Mouse (Mus musculus) R1 (cell line): Measurements from ENCODE around the gene Rab31.
A peak's percentile ranks its signal among the peaks of the same experiment; 100 is the strongest.
"Not testable (repeated sequence)": the region's sequence is repeated elsewhere in the genome, so short reads cannot be mapped to it uniquely, and the experiment has no call there.

ENCODE experiments used
- DNase-seq: peaks from one replicate; pipeline ENCODE4 v3.0.0-alpha.2; 2018; ENCODE audit warnings: low read depth, low spot score

Rab31 gene

DNA sequence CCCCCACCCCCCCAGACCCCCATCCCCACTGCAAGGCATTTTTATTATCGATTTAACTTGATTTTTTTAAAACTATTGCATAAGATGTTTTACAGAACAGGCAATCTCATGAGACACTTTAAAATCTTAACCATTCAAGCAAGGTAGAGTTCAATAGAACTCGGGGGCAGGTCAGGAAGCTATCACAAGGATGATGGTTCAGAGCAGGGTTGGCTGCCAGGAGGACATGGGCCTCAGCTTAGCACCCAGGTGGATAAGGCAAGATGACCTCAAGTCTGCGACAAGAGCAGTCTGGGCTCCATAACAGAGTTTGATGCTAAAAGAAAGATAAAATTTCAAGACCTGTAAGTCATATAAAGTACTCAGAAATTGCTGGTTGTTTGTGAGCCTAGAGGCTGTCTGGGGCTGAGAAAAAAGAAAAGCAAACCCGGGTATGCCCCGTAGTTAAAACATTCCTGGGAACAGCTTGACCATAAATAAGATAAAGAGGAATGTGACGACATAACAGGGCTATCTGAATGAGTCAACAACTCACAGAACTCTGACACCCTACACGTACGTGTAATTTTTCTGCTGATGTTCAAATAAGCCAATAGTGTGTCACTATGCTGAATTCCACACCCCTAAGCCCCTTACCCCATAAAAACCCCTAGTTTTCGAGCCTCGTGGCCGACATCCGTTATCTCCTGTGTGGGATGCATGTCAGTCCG is 143.6 kb downstream of the Rab31 start:
- DNase-seq: not testable (repeated sequence)

DNA sequence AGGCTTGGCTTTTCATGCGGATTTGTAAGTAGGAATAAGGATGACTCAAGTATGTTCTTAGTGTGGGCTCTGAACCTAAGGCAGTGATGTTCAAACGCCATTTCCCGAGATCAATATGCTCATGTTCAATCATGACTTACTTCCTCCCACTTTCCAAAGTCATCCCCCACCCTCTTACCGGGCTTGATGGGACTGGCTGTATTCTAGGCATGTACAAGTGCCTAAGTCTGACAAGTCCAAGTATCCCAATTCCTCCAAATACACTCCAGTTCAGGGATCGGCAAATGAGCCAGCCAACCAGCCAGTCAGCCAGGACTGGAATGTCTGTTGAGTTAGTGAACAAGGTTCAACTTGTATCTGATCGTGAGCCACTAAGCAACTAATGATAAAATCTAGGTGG is 146.3 kb downstream of the Rab31 start:
- DNase-seq: no peak

DNA sequence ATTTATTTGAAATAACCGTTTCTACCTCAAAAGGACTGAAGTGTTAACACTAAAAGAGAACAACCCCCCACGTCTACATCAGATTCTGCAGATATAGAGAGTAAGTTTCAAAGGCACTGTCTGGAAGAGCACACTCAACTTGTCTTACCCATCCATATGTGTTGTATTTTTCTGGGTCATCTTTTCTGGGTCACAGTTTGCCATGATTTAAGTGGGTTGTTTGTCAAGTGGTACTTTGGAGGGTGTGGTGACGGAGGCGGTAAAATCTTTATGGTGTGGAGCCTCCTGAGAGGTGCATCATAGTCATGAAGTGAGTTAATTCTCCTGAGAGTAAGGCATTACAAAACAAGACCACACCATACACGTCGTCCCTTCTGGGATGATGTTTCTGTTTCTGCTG is 147.0 kb downstream of the Rab31 start:
- DNase-seq: no peak

DNA sequence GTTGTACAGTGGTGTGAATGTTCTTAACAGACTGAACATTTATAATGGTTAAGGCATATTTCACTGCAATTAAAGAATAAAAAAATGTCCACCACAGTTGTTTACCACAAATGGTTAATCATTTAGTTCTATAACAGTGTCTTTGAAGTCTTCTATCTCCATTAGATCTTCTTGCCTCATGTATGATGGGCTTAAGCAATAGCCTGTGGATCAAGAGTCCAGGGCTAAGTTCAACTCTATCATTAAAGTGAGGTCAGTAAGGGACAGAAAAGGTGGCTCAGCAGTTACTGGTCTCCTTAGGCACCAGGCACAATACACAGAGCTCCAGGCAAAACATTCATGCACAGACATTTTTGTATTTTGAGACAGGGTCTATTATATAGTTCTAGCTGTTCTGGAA is 149.4 kb downstream of the Rab31 start:
- DNase-seq: no peak

DNA sequence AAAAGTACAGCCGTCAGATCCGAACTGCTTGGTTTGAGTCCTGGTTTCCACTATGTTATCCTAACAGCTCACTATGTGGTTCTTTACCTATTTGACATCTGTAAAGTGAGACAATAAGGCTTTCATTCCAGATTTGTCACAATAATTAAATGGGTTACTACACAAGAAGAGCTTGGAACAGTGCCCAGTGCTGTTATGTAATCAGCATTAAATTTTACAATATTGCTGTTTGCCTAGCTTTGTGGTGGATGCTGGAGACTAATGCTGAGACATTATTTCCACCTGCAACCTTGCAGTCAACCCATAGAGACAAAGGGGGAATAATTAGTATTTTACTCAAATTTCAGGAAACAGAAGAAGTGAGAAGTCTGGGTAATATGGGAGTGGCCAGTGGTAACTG is 154.1 kb downstream of the Rab31 start:
- no peak for DNase-seq

DNA sequence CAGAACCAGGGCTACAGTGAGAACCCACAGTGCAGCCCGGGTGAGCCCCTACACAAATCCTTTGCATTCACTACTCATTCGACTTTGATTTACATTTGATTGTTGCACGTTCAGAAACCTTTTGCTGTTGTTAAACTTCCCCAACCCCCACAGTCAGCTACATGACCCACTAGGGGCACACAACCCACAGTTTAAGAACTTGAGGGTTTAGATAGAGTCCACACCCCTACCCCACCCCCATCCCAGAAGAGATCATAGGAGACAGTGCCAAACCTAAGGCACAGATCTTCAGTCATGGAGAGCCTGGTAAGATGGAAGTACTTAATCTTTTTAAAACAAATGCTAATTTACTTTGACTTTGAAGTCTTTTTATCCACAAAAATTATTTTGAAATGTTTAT is 156.9 kb downstream of the Rab31 start:
- DNase-seq: peak; percentile 44

DNA sequence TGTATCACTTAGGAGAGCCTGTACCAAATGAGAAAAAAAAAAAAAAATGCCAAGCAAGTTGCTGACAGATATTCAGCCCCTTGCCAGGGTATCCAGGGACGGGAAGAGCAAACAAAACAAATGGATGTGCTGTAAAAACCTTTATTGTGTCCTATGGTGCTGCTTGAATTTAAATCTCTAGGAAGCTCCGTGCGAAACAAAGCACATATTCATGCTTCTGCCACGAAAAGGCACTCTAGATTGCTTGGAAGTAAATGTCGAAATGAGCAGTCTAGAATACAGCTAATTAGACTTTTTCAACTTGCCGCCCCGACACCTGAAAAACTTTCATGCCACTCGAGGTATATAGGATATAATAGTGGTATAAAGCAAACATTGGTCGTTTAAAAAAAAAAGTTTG is 158.1 kb downstream of the Rab31 start:
- no peak for DNase-seq

DNA sequence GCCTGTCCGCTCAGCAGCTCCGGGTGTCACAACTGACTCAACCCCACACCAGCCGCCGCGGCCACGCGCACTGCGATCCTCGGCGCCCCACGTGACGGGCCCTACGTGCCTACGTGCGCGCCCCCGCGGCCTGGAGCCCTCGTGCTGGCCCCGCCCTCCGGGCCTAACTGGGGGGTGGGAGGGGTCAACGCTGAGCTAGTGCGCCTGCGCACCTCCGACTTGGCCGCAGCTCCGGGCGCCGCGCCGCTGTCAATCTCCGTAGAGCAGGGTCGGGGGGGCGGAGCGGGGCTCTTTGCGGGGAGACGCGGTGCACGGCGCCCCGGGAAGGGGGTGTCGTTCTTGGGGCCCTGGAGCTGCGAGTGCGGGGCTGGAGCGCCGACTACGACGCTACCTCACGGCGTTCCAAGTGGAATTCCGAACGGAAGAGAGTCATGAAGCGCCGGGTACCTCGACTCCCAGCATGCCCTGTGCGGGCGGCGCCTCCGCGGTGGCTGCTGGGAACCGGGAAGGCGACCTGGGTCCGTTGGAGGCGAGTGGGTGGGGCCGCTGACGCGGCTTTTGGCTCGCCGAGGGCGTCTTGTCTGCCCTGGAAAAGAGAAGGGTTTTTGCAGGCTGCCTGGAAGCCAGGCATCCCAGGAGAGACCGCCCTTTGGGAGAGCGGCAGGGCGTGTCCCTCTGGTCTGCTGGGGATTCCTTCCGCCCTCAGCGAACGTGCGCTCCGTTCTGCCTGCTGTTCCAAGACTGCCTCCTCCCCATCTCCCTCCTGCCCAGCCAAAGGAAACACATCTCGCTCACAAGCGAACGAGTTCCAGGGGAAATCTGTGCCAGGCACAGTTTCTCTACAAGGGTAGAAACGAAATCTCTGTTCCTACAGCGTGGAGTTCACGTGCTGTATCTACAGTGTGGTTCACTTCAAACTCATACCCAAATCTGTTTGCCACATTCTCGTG is 158.8 kb downstream of the Rab31 start, which contains the start of gene Vapa:
Gene Vapa (minus strand): TSS at position 93 of the 950 bp plus-strand sequence.
- peak; percentile 98 for DNase-seq

DNA sequence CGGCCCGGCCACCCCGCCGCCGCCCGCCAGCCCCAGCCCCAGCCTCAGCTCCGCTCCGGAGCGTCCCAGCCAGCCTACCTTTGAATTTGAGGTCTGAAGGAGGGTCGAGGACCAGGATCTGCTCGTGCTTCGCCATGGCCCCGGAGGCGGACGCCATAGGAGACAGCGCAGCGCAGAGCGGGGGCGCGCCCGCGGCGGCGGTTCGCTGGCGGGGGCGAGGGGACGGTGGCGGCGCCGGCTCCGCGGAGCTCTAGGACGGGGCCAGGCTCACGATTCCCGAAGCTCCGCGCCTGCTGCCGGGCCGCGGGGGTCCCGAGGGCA is 159.4 kb downstream of the Rab31 start:
- DNase-seq: no peak

DNA sequence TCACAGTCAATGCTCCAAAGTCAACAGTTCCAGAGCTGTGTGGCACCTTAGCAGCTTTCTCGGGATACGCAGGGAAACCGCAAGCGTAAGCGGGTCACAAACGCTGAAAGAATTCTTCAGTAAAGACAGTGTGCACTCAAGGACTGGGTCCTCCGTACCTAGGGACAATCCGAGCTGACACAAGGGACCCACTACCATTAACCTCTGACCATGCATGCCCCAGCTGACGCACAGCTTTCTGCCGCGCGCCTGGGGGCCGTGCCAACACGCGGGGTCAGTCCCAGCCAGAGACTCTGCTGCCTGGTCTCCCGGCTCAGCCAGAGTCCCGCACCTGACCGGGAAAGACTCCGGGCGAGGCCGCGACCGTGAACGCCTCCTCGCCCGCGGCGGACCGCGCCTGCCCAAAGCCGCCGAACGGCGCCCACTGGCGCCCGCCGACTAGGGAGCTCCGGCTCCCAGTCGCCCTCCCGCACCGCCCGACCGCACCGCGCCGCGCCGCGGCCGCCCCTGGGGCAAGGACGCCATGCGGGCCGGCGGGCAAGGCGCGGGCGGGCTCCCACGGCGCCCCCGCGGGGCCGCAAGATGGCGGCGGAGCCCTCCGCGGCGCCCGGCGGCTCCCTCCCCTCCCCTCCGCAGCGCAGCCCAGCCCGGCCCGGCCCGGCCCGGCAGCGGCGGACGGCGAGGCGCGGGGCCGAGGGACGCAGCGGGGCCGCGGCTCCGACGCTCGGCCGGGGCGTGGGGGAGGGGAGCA is 160.0 kb downstream of the Rab31 start:
- peak; percentile 60 for DNase-seq

DNA sequence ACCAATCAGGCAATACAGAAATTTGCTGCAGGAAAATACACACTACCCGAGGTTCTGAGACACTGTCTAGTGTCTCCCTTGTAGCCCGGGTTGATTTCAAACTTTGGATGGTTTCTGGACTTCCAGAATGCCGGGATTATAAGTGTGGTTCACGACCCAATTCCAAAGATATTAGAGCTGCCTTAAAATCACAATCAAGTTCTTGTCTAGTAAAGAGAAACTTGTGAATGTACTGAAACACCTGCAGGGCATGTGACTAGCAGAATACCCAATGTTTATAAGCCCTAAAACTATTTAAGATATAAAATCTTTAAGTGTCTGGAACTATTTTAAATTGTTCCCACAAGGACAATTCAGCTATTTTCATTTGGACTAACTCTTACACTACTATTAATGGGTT is 160.8 kb downstream of the Rab31 start:
- DNase-seq: peak; percentile 13

DNA sequence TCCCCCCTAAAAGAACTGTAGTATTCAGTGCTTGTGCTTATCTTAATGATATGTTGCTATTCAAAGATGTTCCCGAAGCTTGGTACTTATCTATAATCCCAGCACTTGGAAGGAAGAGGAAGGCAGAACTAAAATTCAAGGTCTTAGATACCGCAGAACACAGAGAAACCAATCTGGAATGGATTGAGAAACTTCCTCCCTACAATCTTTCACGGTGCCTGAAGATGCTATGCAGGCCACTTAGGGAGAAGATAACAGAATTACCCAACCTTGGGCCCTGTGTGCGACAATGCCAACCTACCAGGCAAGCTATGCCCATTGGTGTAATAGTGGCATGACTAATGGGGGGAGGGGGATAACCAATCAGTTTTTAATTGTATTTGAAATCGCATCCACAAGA is 163.8 kb downstream of the Rab31 start:
- DNase-seq: no peak

DNA sequence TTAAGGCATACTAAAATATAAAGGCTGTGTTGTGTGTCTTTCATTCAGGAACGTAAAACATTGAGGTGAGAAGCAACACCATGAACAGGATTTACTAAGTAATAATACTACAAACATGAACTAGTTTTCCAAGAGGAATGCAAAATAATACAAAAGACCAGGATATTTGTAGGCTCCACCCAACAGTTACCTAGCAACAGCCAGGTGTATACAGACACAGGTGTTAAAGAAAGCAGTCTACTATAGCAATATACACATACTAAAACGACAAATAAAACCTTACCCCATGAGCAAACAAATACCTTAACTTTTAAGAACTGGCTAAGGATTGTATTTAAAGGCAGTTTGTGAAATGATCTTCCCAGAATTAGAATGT is 164.3 kb downstream of the Rab31 start:
- no peak for DNase-seq

DNA sequence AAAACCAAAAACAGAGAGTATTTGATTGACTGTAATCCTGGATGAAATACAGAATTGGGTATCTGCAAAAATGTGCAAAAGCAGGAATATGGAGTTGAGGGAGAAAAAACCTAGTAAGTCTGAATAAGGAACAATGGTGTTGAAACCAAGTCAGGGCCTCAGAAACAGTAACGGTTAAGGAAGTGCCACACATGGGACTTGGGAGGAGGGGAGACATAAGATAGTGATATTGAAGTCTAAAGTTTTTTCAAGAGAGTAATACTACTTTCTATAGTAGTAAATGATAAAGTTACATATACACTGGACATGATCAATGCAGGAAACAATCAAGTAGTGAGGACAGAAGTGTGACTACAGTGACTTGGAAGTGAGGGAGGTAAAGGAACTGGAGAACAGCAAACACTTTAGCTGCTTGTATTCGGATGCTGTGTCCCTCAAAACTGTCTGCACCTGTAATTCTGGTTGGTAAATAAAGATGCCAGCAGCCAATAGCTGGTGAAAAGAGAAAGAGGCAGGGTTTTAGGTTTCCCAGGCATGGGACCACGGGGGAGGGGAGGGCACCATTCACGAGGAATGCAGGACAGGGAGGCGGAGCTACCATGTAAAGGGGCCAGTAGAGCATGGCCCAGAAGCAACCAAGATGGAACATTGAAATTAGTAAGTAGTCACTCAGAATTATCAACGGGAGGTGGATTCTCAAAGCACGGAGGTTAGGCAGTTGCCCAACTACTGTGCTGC is 164.8 kb downstream of the Rab31 start:
- DNase-seq: peak; percentile 57

DNA sequence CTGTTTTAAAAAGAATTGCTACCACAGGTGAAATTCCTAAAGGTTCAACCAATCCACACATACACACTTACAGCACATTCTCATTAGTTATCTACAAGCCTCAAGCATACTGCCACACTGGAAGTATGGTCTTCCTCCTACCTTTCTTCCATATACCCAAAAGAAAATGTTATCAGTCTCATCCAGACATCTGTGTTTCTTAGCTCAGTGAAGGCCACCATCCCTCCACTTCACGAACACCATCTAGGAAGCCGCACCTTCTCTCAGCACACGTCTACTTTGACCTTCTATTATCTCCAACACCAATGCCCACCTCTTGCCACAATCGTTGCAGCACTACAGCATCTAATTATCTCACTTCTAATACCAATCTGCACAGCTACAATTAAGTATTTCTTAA is 166.5 kb downstream of the Rab31 start:
- no peak for DNase-seq

DNA sequence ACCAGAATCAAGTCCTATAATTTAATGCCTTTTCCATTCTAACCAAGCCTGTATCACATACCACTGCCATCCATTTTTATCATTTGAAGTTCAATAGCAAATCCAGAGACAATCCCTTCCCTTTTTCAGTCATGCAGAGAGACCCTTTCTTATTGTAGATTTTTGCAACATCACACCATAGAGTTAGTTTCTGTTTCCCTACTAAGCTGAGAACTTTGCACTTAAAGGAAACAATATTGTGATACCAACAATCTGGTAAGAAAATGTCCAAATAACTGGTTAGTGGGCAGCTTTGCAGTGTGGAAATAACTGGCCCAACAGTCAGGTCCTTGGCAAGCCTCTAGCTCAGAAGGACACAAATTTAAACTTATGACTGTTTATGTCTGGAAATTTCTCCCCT is 167.7 kb downstream of the Rab31 start:
- DNase-seq: no peak

DNA sequence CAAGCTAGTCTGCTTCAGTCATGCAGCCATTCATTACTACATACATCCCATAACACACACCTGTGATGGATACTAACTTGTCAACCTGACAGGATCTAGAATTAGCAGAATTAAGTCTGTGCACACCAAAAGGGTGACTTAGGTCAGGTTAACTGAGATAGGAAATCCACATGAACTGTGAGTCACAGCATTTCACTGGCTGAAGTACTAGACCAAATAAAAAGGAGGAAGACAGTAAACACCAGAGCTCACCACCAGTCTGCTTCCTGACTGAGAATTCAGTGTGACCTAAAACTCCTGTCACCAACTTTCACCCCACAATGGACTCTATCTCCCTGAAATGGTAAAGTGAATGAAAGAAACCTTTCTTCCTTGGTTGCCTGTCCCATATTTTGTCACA is 168.2 kb downstream of the Rab31 start:
- no peak for DNase-seq
